14 mouse cellular contexts compared by ENCODE assay signal in the genomic region with DNA sequence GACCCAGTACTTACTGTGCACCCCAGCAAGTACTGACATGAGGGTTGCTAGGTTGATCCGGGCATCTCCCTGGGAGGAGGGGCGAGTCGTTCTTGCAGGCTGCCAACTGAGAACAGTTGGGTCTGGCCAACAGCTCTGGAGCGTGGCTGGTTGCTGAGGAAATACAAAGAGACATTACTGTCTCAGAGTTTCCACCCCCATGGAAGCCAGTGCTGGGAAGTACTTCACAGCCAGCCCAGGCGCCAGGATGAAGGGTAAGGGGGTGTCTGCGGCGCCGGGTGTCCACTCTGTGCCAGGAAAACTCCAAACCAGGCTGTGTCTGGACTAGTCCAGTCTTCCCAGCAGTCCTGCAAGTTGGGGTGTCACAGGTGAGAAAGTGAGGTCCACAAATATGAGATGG. TPM values are rescaled to one million over a fixed set of nuclear protein-coding genes. Genes with fewer than 3 reads are reported as not detected.
DNase-seq lines count a peak whose midpoint lies in the region; ATAC-seq and TF ChIP-seq lines count a peak whose summit lies in the region.
"Had no signal": no experiment of that assay in that cellular context is flagged by ENCODE, and none has a peak within 500 bp of the region (broad histone marks: within the 10 kb centered on the region; RNA-seq: fewer than 3 reads in every experiment).

No protein-coding gene starts in this region.

- no peak overlapping the region for H3K9ac ChIP-seq in hindbrain, postnatal 0 days (replicated peaks; ENCODE audit: low read length)
- no peak overlapping the region for H3K9ac ChIP-seq in hindbrain, embryonic 11.5 days (ENCODE audit: low read depth, low read length)
- H3K9ac ChIP-seq in kidney, embryonic 14.5 days (ENCODE audit: low read depth, low read length), result no peak overlapping the region
- H3K9ac ChIP-seq: embryonic facial prominence, embryonic 15.5 days; liver, embryonic 14.5 days; midbrain, embryonic 13.5 days; neural tube, embryonic 13.5 days; stomach, embryonic 15.5 days had no signal

- TF ChIP-seq CTCF in hindbrain, postnatal 0 days (IDR thresholded peaks at IDR 0.05; ENCODE audit: low read depth), result no peak

- no peaks in the 10 kb centered on the region for H3K9me3 ChIP-seq in hindbrain, postnatal 0 days (ENCODE audit: low read length)
- H3K9me3 ChIP-seq in hindbrain, embryonic 11.5 days (ENCODE audit: control insufficient read depth, low read length), result no peaks in the 10 kb centered on the region
- H3K9me3 ChIP-seq in kidney, embryonic 14.5 days (ENCODE audit: control insufficient read depth, low read length), result no peaks in the 10 kb centered on the region
- H3K9me3 ChIP-seq: embryonic facial prominence, embryonic 15.5 days; midbrain, embryonic 13.5 days; neural tube, embryonic 13.5 days; stomach, embryonic 15.5 days had no signal

- H3K4me1 ChIP-seq in hindbrain, postnatal 0 days (ENCODE audit: insufficient read depth, low read length), result no peaks in the 10 kb centered on the region
- H3K4me1 ChIP-seq in hindbrain, embryonic 11.5 days (replicated peaks; ENCODE audit: control insufficient read depth, insufficient read depth, low read length), result no peaks in the 10 kb centered on the region
- H3K4me1 ChIP-seq in kidney, embryonic 14.5 days (ENCODE audit: control insufficient read depth, insufficient read depth, low read length), result no peaks in the 10 kb centered on the region
- H3K4me1 ChIP-seq: neural tube, embryonic 13.5 days; stomach, embryonic 15.5 days had no signal

- peak; percentile 59 for DNase-seq in hindbrain, postnatal 0 days (ENCODE audit: low spot score)
- no peak for DNase-seq in hindbrain, embryonic 11.5 days (ENCODE audit: low spot score)
- DNase-seq in brain, adult 2 months (ENCODE audit: low read depth, low spot score), result peak; percentile 48
- peak; percentile 47 for DNase-seq in left cerebral cortex, postnatal 14 days (ENCODE audit: low spot score in 2 of 2)
- no peak for DNase-seq in gastrocnemius, adult 18-20 months (ENCODE audit: low spot score)
- DNase-seq: cerebellum, postnatal 36 days had no signal

- ATAC-seq in hindbrain, postnatal 0 days, result peak; percentile 69
- ATAC-seq in hindbrain, embryonic 11.5 days (ENCODE audit: low FRiP score), result no peak
- ATAC-seq in frontal cortex, adult (ENCODE audit: low TSS enrichment), result peak; percentile 65
- ATAC-seq in kidney, embryonic 14.5 days (ENCODE audit: low FRiP score, low TSS enrichment), result no peak
- ATAC-seq: inflammation-experienced regulatory T-cells, adult 6 months; midbrain, embryonic 13.5 days had no signal

- H3K36me3 ChIP-seq in hindbrain, postnatal 0 days (ENCODE audit: insufficient read depth, low read length), result no peaks in the 10 kb centered on the region
- no peaks in the 10 kb centered on the region for H3K36me3 ChIP-seq in hindbrain, embryonic 11.5 days (ENCODE audit: control insufficient read depth, insufficient read depth, low read length)
- no peaks in the 10 kb centered on the region for H3K36me3 ChIP-seq in kidney, embryonic 14.5 days (ENCODE audit: control insufficient read depth, insufficient read depth, low read length)
- H3K36me3 ChIP-seq: embryonic facial prominence, embryonic 15.5 days; midbrain, embryonic 13.5 days; neural tube, embryonic 13.5 days; stomach, embryonic 15.5 days had no signal

- H3K4me2 ChIP-seq in hindbrain, postnatal 0 days (ENCODE audit: low read depth, low read length), result no peak overlapping the region
- no peak overlapping the region for H3K4me2 ChIP-seq in hindbrain, embryonic 11.5 days (replicated peaks; ENCODE audit: low read depth, low read length)
- H3K4me2 ChIP-seq in kidney, embryonic 14.5 days (replicated peaks; ENCODE audit: low read depth, low read length), result no peak overlapping the region
- H3K4me2 ChIP-seq: embryonic facial prominence, embryonic 15.5 days; midbrain, embryonic 13.5 days; neural tube, embryonic 13.5 days; stomach, embryonic 15.5 days had no signal

- no peak overlapping the region for H3K27ac ChIP-seq in hindbrain, postnatal 0 days
- no peak overlapping the region for H3K27ac ChIP-seq in hindbrain, embryonic 11.5 days (ENCODE audit: low read depth, low read length)
- H3K27ac ChIP-seq in kidney, embryonic 14.5 days (ENCODE audit: low read depth, low read length), result no peak overlapping the region
- H3K27ac ChIP-seq: embryonic facial prominence, embryonic 15.5 days; liver, embryonic 14.5 days; midbrain, embryonic 13.5 days; neural tube, embryonic 13.5 days; stomach, embryonic 15.5 days had no signal

- H3K27me3 ChIP-seq in hindbrain, postnatal 0 days (ENCODE audit: insufficient read depth, low read length), result no peaks in the 10 kb centered on the region
- no peaks in the 10 kb centered on the region for H3K27me3 ChIP-seq in hindbrain, embryonic 11.5 days (ENCODE audit: control insufficient read depth, insufficient read depth, low read length)
- no peaks in the 10 kb centered on the region for H3K27me3 ChIP-seq in kidney, embryonic 14.5 days (ENCODE audit: control insufficient read depth, insufficient read depth, low read length)
- H3K27me3 ChIP-seq: embryonic facial prominence, embryonic 15.5 days; midbrain, embryonic 13.5 days; neural tube, embryonic 13.5 days; stomach, embryonic 15.5 days had no signal

- 60% methylated on average over 8 of the region's 8 CpGs for WGBS in hindbrain, postnatal 0 days
- WGBS in hindbrain, embryonic 11.5 days, result 91% methylated on average over 8 of the region's 8 CpGs
- 93% methylated on average over 8 of the region's 8 CpGs for WGBS in kidney, embryonic 14.5 days

- no peak overlapping the region for H3K4me3 ChIP-seq in hindbrain, postnatal 0 days (ENCODE audit: low read length)
- H3K4me3 ChIP-seq in hindbrain, embryonic 11.5 days (ENCODE audit: low read depth, low read length), result no peak overlapping the region
- no peak overlapping the region for H3K4me3 ChIP-seq in kidney, embryonic 14.5 days (ENCODE audit: low read length)
- H3K4me3 ChIP-seq: embryonic facial prominence, embryonic 15.5 days; midbrain, embryonic 13.5 days; neural tube, embryonic 13.5 days; stomach, embryonic 15.5 days had no signal

- intact Hi-C loops in left cerebral cortex, postnatal 14 days (cut with DNase I), result no loop called here

RNA-seq across cellular contexts. Expression of a gene that starts 30.8 kb away (rescaled TPM):
- total RNA-seq in hindbrain, postnatal 0 days (2014; rRNA removed), result 18.3 and 22.4 TPM in 2 replicates
- polyA plus RNA-seq in hindbrain, postnatal 0 days (2015; fragmentation: Nextera tagmentation; extraction: Ambion mirVana), result 7.4 and 8.3 TPM in 2 replicates
- 19.1 and 23.4 TPM in 2 replicates for polyA plus RNA-seq in hindbrain, embryonic 11.5 days (2014; fragmentation: Nextera tagmentation; extraction: Ambion mirVana)
- total RNA-seq in left cerebral cortex, postnatal 14 days (2021), result 100 to 1,000 TPM; 125 to 145 TPM
- 10 to 100 TPM in 1 of 2 experiments, 1 to 10 TPM in 1; 7.6 to 14.3 TPM for total RNA-seq in gastrocnemius, adult 18-20 months (2021)
- 38.3 and 52.6 TPM in 2 replicates for polyA plus RNA-seq in kidney, embryonic 14.5 days (2014; fragmentation: Nextera tagmentation; extraction: Ambion mirVana)

Comparison
In these comparisons a context has a peak if more than half of its experiments do, and no peak if none do; other contexts are left out.
1. ATAC-seq: peak in hindbrain, postnatal 0 days (single experiment) and frontal cortex, adult (single experiment); none in hindbrain, embryonic 11.5 days (single experiment) and kidney, embryonic 14.5 days (single experiment).
2. DNase-seq: peak in hindbrain, postnatal 0 days (single experiment), brain, adult 2 months (single experiment) and left cerebral cortex, postnatal 14 days (2 of 2); none in hindbrain, embryonic 11.5 days (single experiment) and gastrocnemius, adult 18-20 months (single experiment).